Mouse (Mus musculus): ENCODE data around the gene Myrip. TPM values are rescaled to one million over a fixed set of nuclear protein-coding genes. Genes with fewer than 3 reads are reported as not detected.
"Not testable (repeated sequence)": the region's sequence is repeated elsewhere in the genome, so short reads cannot be mapped to it uniquely, and the experiment has no call there.

Gene Myrip
- polyA plus RNA-seq, 1 experiment from 2014 or later, result 0.24 TPM

DNA sequence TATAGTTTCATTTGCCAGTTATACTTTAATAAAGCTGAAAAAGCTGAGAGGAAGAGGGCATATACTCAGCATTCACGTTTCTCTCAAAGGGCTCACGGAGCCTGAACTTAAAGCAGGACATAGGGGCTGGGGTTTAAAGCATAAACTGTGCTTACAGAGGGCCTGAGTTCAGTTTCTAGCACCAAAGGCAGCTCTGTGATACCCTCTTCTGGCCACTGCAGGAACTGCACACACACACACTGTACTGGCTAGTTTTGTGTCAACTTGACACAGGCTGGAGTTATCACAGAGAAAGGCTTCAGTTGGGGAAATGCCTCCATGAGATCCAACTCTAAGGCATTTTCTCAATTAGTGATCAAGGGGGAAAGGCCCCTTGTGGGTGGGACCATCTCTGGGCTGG, 98.2 kb downstream of the Myrip start:
- H3K27ac ChIP-seq; H3K9me3 ChIP-seq; H3K9ac ChIP-seq; H3K36me3 ChIP-seq; H3K27me3 ChIP-seq; H3K4me1 ChIP-seq; H3K4me2 ChIP-seq; H3K4me3 ChIP-seq; ATAC-seq (ENCODE audit: insufficient number of reproducible peaks, insufficient read depth, low FRiP score, low TSS enrichment, low read depth): not testable (repeated sequence)
- 94% methylated on average over 2 of the region's 2 CpGs for WGBS

DNA sequence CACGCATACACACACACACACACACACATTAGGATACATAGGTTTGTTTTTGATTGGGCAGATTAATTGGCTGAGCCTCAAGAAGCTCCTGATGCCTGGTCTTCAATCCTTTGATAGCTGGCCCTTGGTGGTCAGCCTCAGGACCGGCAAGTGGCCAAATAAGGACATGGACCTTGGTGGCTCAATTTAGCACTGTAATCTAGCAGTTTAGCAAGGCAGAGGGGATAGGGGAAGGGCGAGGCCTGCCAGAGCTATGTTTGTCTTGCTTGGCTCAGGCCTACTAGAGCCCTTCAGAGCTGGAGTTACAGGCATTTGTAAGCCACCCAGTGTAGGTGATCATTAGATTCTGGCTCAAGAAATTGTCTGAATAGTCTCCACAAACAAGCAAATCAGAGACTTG, 101.1 kb downstream of the Myrip start:
- ATAC-seq (ENCODE audit: insufficient number of reproducible peaks, insufficient read depth, low FRiP score, low TSS enrichment, low read depth), result no peak
- H3K9ac ChIP-seq, result no peak overlapping the region
- WGBS, result 80% methylated on average over 3 of the region's 3 CpGs

DNA sequence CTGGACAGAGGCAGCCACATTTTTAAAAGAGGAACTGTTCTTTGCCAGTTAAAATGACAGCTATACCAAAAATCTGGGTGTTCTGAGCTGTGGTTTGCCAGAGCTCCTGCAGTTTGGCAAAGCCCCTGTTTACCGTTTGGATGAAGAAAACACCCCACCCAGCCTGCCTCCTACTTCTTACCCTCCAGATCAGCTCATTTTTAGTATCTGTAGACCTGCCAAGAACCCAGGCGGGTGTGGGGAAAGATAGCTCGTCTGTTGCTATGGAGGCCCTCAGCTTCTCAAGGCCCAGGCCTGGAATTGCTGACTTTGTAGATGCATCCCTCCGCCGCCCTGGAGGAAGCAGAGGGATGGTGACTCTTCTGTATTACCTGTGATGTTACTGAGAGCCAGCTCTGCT, 102.3 kb downstream of the Myrip start:
- Histone ChIP-seq H3K9ac (no peak overlapping the region), H3K4me2 (no peak overlapping the region), H3K4me1 (no peaks in the 10 kb centered on the region), H3K9me3 (no peaks in the 10 kb centered on the region), H3K4me3 (no peak overlapping the region), H3K27ac (no peak overlapping the region), H3K27me3 (no peaks in the 10 kb centered on the region), H3K36me3 (no peaks in the 10 kb centered on the region)
- 72% methylated on average over 5 of the region's 5 CpGs for WGBS
- no peak for ATAC-seq (ENCODE audit: insufficient number of reproducible peaks, insufficient read depth, low FRiP score, low TSS enrichment, low read depth)

More for the DNA sequence above, 101.1 kb downstream of the Myrip start:
- H3K27me3 ChIP-seq, result no peaks in the 10 kb centered on the region
- H3K4me1 ChIP-seq, result no peaks in the 10 kb centered on the region
- H3K9me3 ChIP-seq, result no peaks in the 10 kb centered on the region
- H3K36me3 ChIP-seq, result no peaks in the 10 kb centered on the region
- no peak overlapping the region for H3K4me2 ChIP-seq
- no peak overlapping the region for H3K27ac ChIP-seq
- no peak overlapping the region for H3K4me3 ChIP-seq

DNA sequence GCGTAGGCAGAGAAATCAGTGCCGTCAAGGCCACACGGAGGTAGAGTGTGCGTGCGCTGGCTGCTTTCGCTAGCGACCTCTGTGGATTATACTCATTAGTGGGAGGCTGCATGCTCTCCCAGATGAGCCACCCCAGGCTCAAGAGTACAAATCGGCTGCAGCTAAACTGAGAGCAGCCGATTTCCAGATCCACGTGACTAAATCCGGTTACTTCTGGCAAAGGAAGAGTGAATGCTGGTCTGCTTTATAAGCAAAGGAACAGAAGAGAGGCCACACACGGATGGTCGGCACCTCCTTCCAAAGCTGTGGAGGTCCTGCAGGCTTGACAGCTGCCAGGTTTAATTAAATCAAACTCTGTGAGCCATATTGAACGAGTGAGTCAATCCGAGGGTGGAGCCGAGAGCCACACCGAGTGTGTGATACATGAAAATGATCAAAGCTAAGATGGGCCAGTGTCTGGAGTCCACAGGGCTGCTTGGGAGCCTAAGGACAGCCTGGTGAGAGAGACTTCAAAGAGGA, 108.4 kb downstream of the Myrip start:
- Histone ChIP-seq H3K4me1 (no peaks in the 10 kb centered on the region), H3K27me3 (0 out of 2 replicates have a peak, but pooled peaks cover 6% of the 10 kb centered on the region), H3K9ac (no peak overlapping the region), H3K36me3 (no peaks in the 10 kb centered on the region), H3K4me3 (no peak overlapping the region), H3K27ac (no peak overlapping the region), H3K9me3 (no peaks in the 10 kb centered on the region), H3K4me2 (no peak overlapping the region)
- WGBS, result 74% methylated on average over 17 of the region's 17 CpGs
- ATAC-seq (ENCODE audit: insufficient number of reproducible peaks, insufficient read depth, low FRiP score, low TSS enrichment, low read depth), result no peak

DNA sequence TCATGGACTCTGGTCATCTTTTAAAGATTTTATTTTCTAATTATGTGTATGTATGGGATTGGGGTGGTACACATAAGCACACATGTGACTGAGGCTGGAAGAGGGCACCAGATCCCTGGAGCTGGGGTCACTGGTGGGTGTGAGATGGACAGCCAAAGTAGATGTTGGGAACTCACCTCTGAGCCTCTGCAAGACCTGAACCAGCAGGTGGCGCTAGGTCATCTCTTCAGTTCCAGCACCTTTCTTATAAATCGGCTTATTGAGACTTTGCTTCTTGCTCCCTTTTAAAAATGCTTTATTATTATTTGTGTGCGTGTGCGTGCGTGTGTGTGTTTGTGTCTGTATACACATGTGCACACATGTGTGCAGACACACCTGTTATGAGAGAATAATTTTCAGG, 109.1 kb downstream of the Myrip start:
- Histone ChIP-seq H3K9ac (no peak overlapping the region), H3K4me1 (no peaks in the 10 kb centered on the region), H3K36me3 (no peaks in the 10 kb centered on the region), H3K4me3 (no peak overlapping the region), H3K9me3 (no peaks in the 10 kb centered on the region), H3K27me3 (0 out of 2 replicates have a peak, but pooled peaks cover 6% of the 10 kb centered on the region), H3K4me2 (no peak overlapping the region), H3K27ac (no peak overlapping the region)
- WGBS, result 31% methylated on average over 5 of the region's 5 CpGs
- no peak for ATAC-seq (ENCODE audit: insufficient number of reproducible peaks, insufficient read depth, low FRiP score, low TSS enrichment, low read depth)

DNA sequence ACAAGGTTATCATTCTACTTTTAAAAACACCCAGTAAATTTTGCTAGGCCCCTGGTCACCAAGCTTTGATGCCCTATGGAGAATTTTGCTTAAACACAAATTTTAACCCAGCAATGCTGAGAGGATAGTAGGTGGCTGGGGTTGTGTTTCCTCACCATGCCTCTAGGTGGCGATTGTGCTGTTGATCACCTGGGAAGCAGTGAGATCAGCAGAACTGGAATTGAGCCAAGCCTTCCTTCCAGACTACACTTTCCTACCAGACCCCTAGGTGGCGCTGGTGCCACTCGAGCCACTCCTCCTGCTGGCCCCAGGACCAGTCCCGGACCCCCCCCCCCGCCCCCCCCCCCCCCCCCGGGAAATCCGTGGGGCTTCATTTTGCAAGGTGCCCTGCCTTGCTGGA, 114.2 kb downstream of the Myrip start:
- no peak for ATAC-seq (ENCODE audit: insufficient number of reproducible peaks, insufficient read depth, low FRiP score, low TSS enrichment, low read depth)
- no peaks in the 10 kb centered on the region for H3K9me3 ChIP-seq
- no peaks in the 10 kb centered on the region for H3K36me3 ChIP-seq
- 0 out of 2 replicates have a peak, but pooled peaks cover 6% of the 10 kb centered on the region for H3K27me3 ChIP-seq
- no peak overlapping the region for H3K4me3 ChIP-seq
- 0% methylated on average over 4 of the region's 7 CpGs for WGBS
- no peak overlapping the region for H3K9ac ChIP-seq
- no peak overlapping the region for H3K27ac ChIP-seq
- no peak overlapping the region for H3K4me2 ChIP-seq
- no peaks in the 10 kb centered on the region for H3K4me1 ChIP-seq

DNA sequence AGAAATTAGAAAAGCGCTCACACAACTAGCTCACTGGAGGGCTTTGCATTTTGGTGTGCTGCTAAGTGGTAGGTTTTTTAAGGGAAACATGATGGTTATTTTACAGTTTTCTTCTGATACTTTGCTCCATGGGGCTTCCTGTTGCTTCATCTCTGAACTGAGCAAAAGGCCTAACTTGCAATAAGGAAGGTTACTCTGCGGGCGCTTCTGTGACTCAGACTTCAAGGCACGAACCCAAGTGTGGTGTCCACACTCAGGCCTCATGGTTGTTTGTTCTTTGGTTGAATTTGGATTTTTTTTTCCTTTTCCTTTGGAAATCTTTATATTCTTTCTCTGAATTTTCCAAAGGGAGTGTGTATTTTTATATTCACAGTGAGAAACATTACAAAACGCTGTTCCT, 114.8 kb downstream of the Myrip start:
- H3K4me1 ChIP-seq, result no peaks in the 10 kb centered on the region
- WGBS, result 88% methylated on average over 5 of the region's 5 CpGs
- H3K36me3 ChIP-seq, result no peaks in the 10 kb centered on the region
- no peak overlapping the region for H3K9ac ChIP-seq
- no peak overlapping the region for H3K4me3 ChIP-seq
- no peak overlapping the region for H3K4me2 ChIP-seq
- no peaks in the 10 kb centered on the region for H3K9me3 ChIP-seq
- 0 out of 2 replicates have a peak overlapping the region, but pooled peaks have one; percentile 16 for H3K27ac ChIP-seq
- 0 out of 2 replicates have a peak, but pooled peaks cover 6% of the 10 kb centered on the region for H3K27me3 ChIP-seq
- no peak for ATAC-seq (ENCODE audit: insufficient number of reproducible peaks, insufficient read depth, low FRiP score, low TSS enrichment, low read depth)

DNA sequence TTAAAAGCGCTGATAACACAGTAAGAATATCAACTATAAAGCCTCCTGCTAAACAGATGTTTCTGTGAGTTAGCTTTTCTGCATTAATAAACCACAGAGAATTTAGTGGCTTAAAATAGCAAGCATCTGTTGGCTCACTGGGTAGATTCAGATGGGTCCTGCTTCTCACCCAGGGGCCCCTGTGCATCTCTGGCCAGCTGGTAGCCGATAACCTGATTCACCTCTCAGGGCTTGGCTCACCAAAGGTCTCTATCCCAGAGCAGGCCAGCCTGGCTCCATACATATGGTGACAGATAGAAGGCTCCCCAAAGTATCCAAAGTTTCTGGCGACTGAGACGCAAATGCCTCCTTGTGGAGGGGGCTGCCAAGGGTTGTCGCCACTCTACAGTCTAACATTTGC, 115.4 kb downstream of the Myrip start:
- Histone ChIP-seq H3K9me3 (no peaks in the 10 kb centered on the region), H3K9ac (no peak overlapping the region), H3K4me2 (no peak overlapping the region), H3K4me3 (no peak overlapping the region), H3K4me1 (no peaks in the 10 kb centered on the region), H3K27ac (no peak overlapping the region), H3K27me3 (0 out of 2 replicates have a peak, but pooled peaks cover 3% of the 10 kb centered on the region), H3K36me3 (no peaks in the 10 kb centered on the region)
- WGBS, result 66% methylated on average over 5 of the region's 5 CpGs
- ATAC-seq (ENCODE audit: insufficient number of reproducible peaks, insufficient read depth, low FRiP score, low TSS enrichment, low read depth), result no peak

DNA sequence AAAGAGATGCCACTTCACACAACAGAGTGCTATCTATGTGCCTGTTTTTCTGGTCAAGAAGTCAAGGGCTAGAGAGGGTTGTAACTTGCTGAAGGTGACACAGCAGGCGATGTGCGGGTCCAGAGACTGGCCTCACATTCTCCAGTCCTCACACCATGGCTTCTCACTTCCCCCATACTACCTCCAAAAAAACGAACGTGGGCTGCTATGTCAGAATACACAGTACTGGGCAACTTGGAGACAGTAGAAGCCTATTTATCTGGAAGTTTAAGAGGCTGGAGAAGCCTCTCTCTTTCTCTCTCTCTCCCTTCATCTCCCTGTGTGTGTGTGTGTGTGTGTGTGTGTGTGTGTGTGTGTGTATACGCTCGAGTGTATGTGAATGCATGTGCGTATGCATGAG, 117.3 kb downstream of the Myrip start:
- no peak overlapping the region for H3K4me3 ChIP-seq
- no peak overlapping the region for H3K9ac ChIP-seq
- ATAC-seq (ENCODE audit: insufficient number of reproducible peaks, insufficient read depth, low FRiP score, low TSS enrichment, low read depth), result no peak
- H3K27ac ChIP-seq, result no peak overlapping the region
- WGBS, result 83% methylated on average over 7 of the region's 7 CpGs
- no peak overlapping the region for H3K4me2 ChIP-seq
- no peaks in the 10 kb centered on the region for H3K27me3 ChIP-seq
- no peaks in the 10 kb centered on the region for H3K36me3 ChIP-seq
- H3K9me3 ChIP-seq, result no peaks in the 10 kb centered on the region
- no peaks in the 10 kb centered on the region for H3K4me1 ChIP-seq

DNA sequence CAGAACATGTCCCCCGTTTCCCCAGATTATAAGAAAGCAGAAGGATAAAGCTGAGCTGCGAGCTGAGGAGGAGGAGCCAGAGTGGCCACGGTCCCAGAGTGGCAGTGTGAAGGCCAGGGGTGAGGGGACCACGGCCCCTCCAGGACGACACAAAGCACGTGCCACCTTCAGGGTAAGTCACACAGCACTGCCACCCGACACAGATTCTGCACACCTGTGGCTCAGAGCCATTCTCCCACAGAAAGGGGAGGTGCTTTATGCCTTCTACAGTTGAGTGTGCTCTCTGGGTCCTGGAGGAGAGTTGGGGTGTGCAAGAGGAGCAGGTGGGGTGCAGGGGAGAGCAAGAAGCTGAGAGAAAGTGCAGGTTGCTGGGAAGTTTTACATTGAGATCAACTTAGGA, 123.3 kb downstream of the Myrip start:
- no peaks in the 10 kb centered on the region for H3K27me3 ChIP-seq
- H3K4me1 ChIP-seq, result 0 out of 2 replicates have a peak, but pooled peaks cover 5% of the 10 kb centered on the region
- H3K27ac ChIP-seq, result no peak overlapping the region
- H3K4me2 ChIP-seq, result no peak overlapping the region
- WGBS, result 69% methylated on average over 7 of the region's 7 CpGs
- H3K36me3 ChIP-seq, result no peaks in the 10 kb centered on the region
- H3K4me3 ChIP-seq, result no peak overlapping the region
- no peaks in the 10 kb centered on the region for H3K9me3 ChIP-seq
- H3K9ac ChIP-seq, result no peak overlapping the region
- no peak for ATAC-seq (ENCODE audit: insufficient number of reproducible peaks, insufficient read depth, low FRiP score, low TSS enrichment, low read depth)

DNA sequence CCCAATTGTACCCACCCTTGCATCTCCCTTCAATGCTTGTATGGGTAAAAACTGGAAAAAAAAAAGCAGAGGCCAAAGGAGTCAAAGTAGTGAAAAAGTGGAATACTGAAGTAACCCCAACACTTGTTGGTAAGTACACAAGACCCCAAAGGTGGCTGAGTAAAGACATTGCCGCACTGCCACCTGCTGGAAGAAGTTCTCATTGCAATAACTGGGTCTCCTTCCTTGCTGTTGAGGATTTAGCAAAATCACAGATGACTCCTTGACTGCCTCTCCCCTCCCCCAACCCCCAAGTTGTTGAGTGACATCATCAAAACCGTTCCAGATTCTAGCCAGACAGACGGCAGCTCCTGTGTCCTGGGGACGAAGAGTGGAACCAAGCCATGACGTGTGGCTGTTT, 124.5 kb downstream of the Myrip start:
- Histone ChIP-seq H3K27me3 (no peaks in the 10 kb centered on the region), H3K4me3 (no peak overlapping the region), H3K4me1 (0 out of 2 replicates have a peak, but pooled peaks cover 5% of the 10 kb centered on the region), H3K36me3 (no peaks in the 10 kb centered on the region), H3K4me2 (no peak overlapping the region), H3K9me3 (no peaks in the 10 kb centered on the region), H3K27ac (no peak overlapping the region), H3K9ac (no peak overlapping the region)
- 16% methylated on average over 5 of the region's 5 CpGs for WGBS
- no peak for ATAC-seq (ENCODE audit: insufficient number of reproducible peaks, insufficient read depth, low FRiP score, low TSS enrichment, low read depth)

DNA sequence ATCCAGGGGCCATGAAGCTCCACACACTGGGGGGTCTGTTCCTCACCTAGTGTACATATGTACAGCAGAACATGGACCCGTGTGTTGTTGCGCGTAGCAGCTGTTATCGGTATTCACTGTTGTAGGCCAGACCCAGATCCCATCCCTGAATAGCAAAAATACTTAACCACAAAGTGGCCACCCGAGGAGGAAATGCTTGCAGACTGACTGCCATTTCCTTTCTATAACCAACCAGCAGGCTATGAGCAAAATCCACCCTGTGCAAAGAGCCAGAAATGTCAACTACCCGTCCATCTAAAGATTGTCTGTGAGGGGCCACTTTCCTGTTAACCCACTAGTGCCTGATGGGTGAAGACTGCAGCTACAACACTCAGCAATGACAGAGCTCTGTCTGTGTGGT, 126.9 kb downstream of the Myrip start:
- ATAC-seq (ENCODE audit: insufficient number of reproducible peaks, insufficient read depth, low FRiP score, low TSS enrichment, low read depth), result no peak
- H3K4me2 ChIP-seq, result no peak overlapping the region
- peaks cover 5% of the 10 kb centered on the region; the same call in 1 of the 2 replicates for H3K4me1 ChIP-seq
- no peaks in the 10 kb centered on the region for H3K36me3 ChIP-seq
- H3K9me3 ChIP-seq, result no peaks in the 10 kb centered on the region
- peaks cover 8% of the 10 kb centered on the region; the same call in 1 of the 2 replicates for H3K27me3 ChIP-seq
- no peak overlapping the region for H3K4me3 ChIP-seq
- H3K27ac ChIP-seq, result no peak overlapping the region
- WGBS, result 47% methylated on average over 6 of the region's 6 CpGs
- no peak overlapping the region for H3K9ac ChIP-seq
